Mouse (Mus musculus): ENCODE results near the gene Pcbp2.

DNA sequence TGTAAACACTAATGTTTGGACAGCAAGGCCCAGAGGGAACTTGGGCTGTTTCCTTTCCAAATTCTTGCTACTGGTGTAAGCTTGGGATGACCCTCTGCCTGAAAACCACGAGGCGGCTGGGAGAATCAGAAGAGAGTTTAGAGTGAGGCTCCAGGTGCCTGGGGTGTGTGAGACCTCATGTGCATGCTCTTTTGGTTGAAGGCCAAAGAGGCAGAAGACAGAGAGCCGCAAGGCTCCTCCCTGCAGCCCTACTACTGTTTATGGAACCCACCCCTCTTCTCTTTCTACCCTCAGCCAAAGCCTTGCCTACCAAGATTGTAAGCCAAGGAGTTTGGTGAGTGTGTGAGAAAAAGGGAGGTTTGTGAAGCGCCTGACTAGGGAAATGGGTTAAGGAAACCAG, 45.5 kb downstream of the Pcbp2 start:
- TF ChIP-seq ZC3H11A (IDR thresholded peaks at IDR 0.05; ENCODE audit: borderline replicate concordance, low read depth, low read length): no peak
- TF ChIP-seq ZNF384 (IDR thresholded peaks at IDR 0.05; ENCODE audit: low read depth, low read length): no peak
- TF ChIP-seq MAFK (IDR thresholded peaks at IDR 0.05; ENCODE audit: insufficient read depth, low read depth, low read length): no peak
- no peak for TF ChIP-seq HCFC1 (IDR thresholded peaks at IDR 0.05; ENCODE audit: borderline replicate concordance, insufficient read depth, low read length)
- TF ChIP-seq CHD2 (IDR thresholded peaks at IDR 0.05; ENCODE audit: low read depth, low read length): no peak
